Mouse (Mus musculus): ENCODE measurements around the gene Dcun1d4. TPM values are rescaled to one million over a fixed set of nuclear protein-coding genes. Genes with fewer than 3 reads are reported as not detected.

Gene Dcun1d4
- 9.3 and 11.7 TPM in 2 replicates for polyA plus RNA-seq (2012; ENCODE audit: low replicate concordance)

GRCm38 (mm10) chr5:73480700-73481099, at the start of gene Dcun1d4:
Gene Dcun1d4 (plus strand): TSS chr5:73481000.

Other genes with a start within 250 kb of the Dcun1d4 start
- 70.3 and 95.0 TPM in 2 replicates for gene Fryl, start 224.4 kb upstream of the Dcun1d4 start, polyA plus RNA-seq (2012; ENCODE audit: low replicate concordance)
- 12.7 and 123 TPM in 2 replicates for gene Ociad1, start 188.2 kb upstream of the Dcun1d4 start, polyA plus RNA-seq (2012; ENCODE audit: low replicate concordance)
- not detected in 2 replicates for gene Ociad2, start 140.0 kb upstream of the Dcun1d4 start, polyA plus RNA-seq (2012; ENCODE audit: low replicate concordance)
- gene Cwh43, start 74.9 kb upstream of the Dcun1d4 start, polyA plus RNA-seq (2012; ENCODE audit: low replicate concordance): not detected in 2 replicates
- not detected in 2 replicates for gene Lrrc66, start 151.5 kb downstream of the Dcun1d4 start, polyA plus RNA-seq (2012; ENCODE audit: low replicate concordance)
- 0.30 and 0.71 TPM in 2 replicates for gene Sgcb, start 166.8 kb downstream of the Dcun1d4 start, polyA plus RNA-seq (2012; ENCODE audit: low replicate concordance)
- not detected in 2 replicates for gene Spata18, start 170.4 kb downstream of the Dcun1d4 start, polyA plus RNA-seq (2012; ENCODE audit: low replicate concordance)